Mouse (Mus musculus) liver, postnatal 0 days (tissue): ENCODE results near the gene Chn1. TPM values are rescaled to one million over a fixed set of nuclear protein-coding genes. Genes with fewer than 3 reads are reported as not detected.

Source experiments
- ATAC-seq: fragments of 200-750 bp; cut with Nextera tagmentation; 2 replicates; pipeline ENCODE4 v1.8.0; 2017; ENCODE audit warnings: mild to moderate bottlenecking, moderate library complexity
- DNase-seq: peaks from one replicate; pipeline ENCODE4 v3.0.0-alpha.2; 2016
- H3K27ac ChIP-seq: fragments of 300-500 bp; sonication (generic); 2 replicates; pipeline ENCODE4 v1.5.1; 2014; ENCODE audit warnings: antibody characterized with exemption, moderate library complexity, mild to moderate bottlenecking, low read depth
- H3K27me3 ChIP-seq: fragments of 300-500 bp; sonication (generic); 2 replicates; pipeline ENCODE4 v1.6.1; 2014; ENCODE audit warnings: low read length, control low read depth, mixed read lengths; ENCODE audit not compliant: insufficient read depth
- H3K36me3 ChIP-seq: fragments of 300-500 bp; sonication (generic); replicated peaks from 2 replicates; pipeline ENCODE4 v1.6.1; 2014; ENCODE audit warnings: mild to moderate bottlenecking, control low read depth, low read length, moderate library complexity, mixed read lengths; ENCODE audit not compliant: insufficient read depth
- H3K4me1 ChIP-seq: fragments of 300-500 bp; sonication (generic); 2 replicates; pipeline ENCODE4 v1.6.1; 2014; ENCODE audit warnings: antibody characterized with exemption, mild to moderate bottlenecking, control low read depth; ENCODE audit not compliant: insufficient read depth
- H3K4me2 ChIP-seq: fragments of 300-500 bp; sonication (generic); 2 replicates; pipeline ENCODE4 v1.6.1; 2014; ENCODE audit warnings: low read depth, mild to moderate bottlenecking, low read length, moderate library complexity, mixed read lengths
- H3K4me3 ChIP-seq: fragments of 300-500 bp; sonication (generic); 2 replicates; pipeline ENCODE4 v1.5.1; 2014; ENCODE audit warnings: low read depth, low read length
- H3K9ac ChIP-seq: fragments of 300-500 bp; sonication (generic); replicated peaks from 2 replicates; pipeline ENCODE4 v1.6.1; 2014; ENCODE audit warnings: mild to moderate bottlenecking, moderate library complexity
- H3K9me3 ChIP-seq: fragments of 300-500 bp; sonication (generic); 2 replicates; pipeline ENCODE4 v1.6.1; 2016; ENCODE audit warnings: mild to moderate bottlenecking, control low read depth, low read length, mixed read lengths
- CTCF ChIP-seq: sonication (generic); IDR thresholded peaks from 2 replicates; pipeline ENCODE4 v1.5.1; 2016; ENCODE audit warnings: antibody characterized with exemption, low read depth
- EP300 ChIP-seq: IDR thresholded peaks from 2 replicates; pipeline ENCODE4 v1.6.1; 2016; ENCODE audit warnings: antibody characterized with exemption, low read depth, mild to moderate bottlenecking
- WGBS: fragments of 180-500 bp; shearing (Covaris S2); extraction: QIAGEN DNeasy Blood & Tissue Kit; methylation state at CpG from one replicate; pipeline ENCODE4 v1.1.7; 2014; ENCODE audit not compliant: insufficient replicate concordance; 5-methylcytosine and 5-hydroxymethylcytosine counted together
- polyA plus RNA-seq: library from polyadenylated mRNA; unstranded; fragments of >200 nt; fragmentation: Nextera tagmentation; extraction: Ambion mirVana; gene quantifications from 2 replicates; pipeline ENCODE4 v1.2.1, GENCODE M21; 2015

The Chn1 gene
- polyA plus RNA-seq, 1 experiment from 2014 or later: 0.26 TPM

- no peaks in the 10 kb centered on the region for H3K4me1 ChIP-seq
- TF ChIP-seq EP300: no peak
- TF ChIP-seq CTCF: peak; percentile 47
Measured at GRCm38 (mm10) chr2:73791846-73792630, 16.9 kb upstream of the Chn1 start.

GRCm38 (mm10) chr2:73790332-73790731 is 15.2 kb upstream of the Chn1 start:
- WGBS: 68% methylated on average over 2 of the region's 2 CpGs
- no peaks in the 10 kb centered on the region for H3K4me1 ChIP-seq
- H3K36me3 ChIP-seq: no peaks in the 10 kb centered on the region
- no peak overlapping the region for H3K4me3 ChIP-seq
- H3K9me3 ChIP-seq: no peaks in the 10 kb centered on the region
- TF ChIP-seq EP300 (no peak), CTCF (no peak)
- no peaks in the 10 kb centered on the region for H3K27me3 ChIP-seq
- DNase-seq: no peak
- no peak for ATAC-seq
- H3K9ac ChIP-seq: no peak overlapping the region
- no peak overlapping the region for H3K27ac ChIP-seq
- no peak overlapping the region for H3K4me2 ChIP-seq

More at GRCm38 (mm10) chr2:73791846-73792630, 16.9 kb upstream of the Chn1 start:
- no peak overlapping the region for H3K4me2 ChIP-seq
- H3K27ac ChIP-seq: no peak overlapping the region
- no peak for ATAC-seq
- H3K9me3 ChIP-seq: no peaks in the 10 kb centered on the region
- DNase-seq: no peak
- no peak overlapping the region for H3K4me3 ChIP-seq
- H3K27me3 ChIP-seq: no peaks in the 10 kb centered on the region
- no peak overlapping the region for H3K9ac ChIP-seq
- H3K36me3 ChIP-seq: no peaks in the 10 kb centered on the region
- 50% methylated on average over 19 of the region's 19 CpGs for WGBS

GRCm38 (mm10) chr2:73788395-73788794 is 13.2 kb upstream of the Chn1 start:
- Histone ChIP-seq H3K9me3 (no peaks in the 10 kb centered on the region), H3K36me3 (no peaks in the 10 kb centered on the region), H3K4me3 (no peak overlapping the region), H3K4me1 (no peaks in the 10 kb centered on the region), H3K27ac (no peak overlapping the region), H3K9ac (no peak overlapping the region), H3K4me2 (no peak overlapping the region), H3K27me3 (no peaks in the 10 kb centered on the region)
- DNase-seq: no peak
- WGBS: 61% methylated on average over 6 of the region's 6 CpGs
- ATAC-seq: no peak
- TF ChIP-seq CTCF: no peak
- TF ChIP-seq EP300: no peak

- Histone ChIP-seq H3K4me1 (no peaks in the 10 kb centered on the region), H3K36me3 (no peaks in the 10 kb centered on the region), H3K27me3 (peaks cover 19% of the 10 kb centered on the region), H3K27ac (no peak overlapping the region), H3K9ac (no peak overlapping the region), H3K9me3 (no peaks in the 10 kb centered on the region), H3K4me2 (no peak overlapping the region), H3K4me3 (no peak overlapping the region)
- no peak for TF ChIP-seq EP300
- TF ChIP-seq CTCF: no peak
- ATAC-seq (no peak), DNase-seq (no peak)
- WGBS: 27% methylated on average over 9 of the region's 9 CpGs
Measured at GRCm38 (mm10) chr2:73782371-73782905, 7.3 kb upstream of the Chn1 start.

GRCm38 (mm10) chr2:73780321-73781010 is 5.3 kb upstream of the Chn1 start:
- DNase-seq (no peak), ATAC-seq (no peak)
- peaks cover 1% of the 10 kb centered on the region for H3K4me1 ChIP-seq
- H3K9ac ChIP-seq: no peak overlapping the region
- no peak overlapping the region for H3K27ac ChIP-seq
- no peak for TF ChIP-seq EP300
- TF ChIP-seq CTCF: no peak
- no peaks in the 10 kb centered on the region for H3K9me3 ChIP-seq
- no peaks in the 10 kb centered on the region for H3K36me3 ChIP-seq
- peaks cover 37% of the 10 kb centered on the region for H3K27me3 ChIP-seq
- H3K4me3 ChIP-seq: no peak overlapping the region
- WGBS: 80% methylated on average over 14 of the region's 14 CpGs
- no peak overlapping the region for H3K4me2 ChIP-seq

GRCm38 (mm10) chr2:73779796-73780195 is 4.7 kb upstream of the Chn1 start:
- H3K4me1 ChIP-seq: peaks cover 4% of the 10 kb centered on the region
- H3K9me3 ChIP-seq: no peaks in the 10 kb centered on the region
- no peak overlapping the region for H3K4me2 ChIP-seq
- no peak for ATAC-seq
- TF ChIP-seq CTCF: no peak
- no peak for TF ChIP-seq EP300
- no peak overlapping the region for H3K27ac ChIP-seq
- H3K36me3 ChIP-seq: no peaks in the 10 kb centered on the region
- peaks cover 40% of the 10 kb centered on the region for H3K27me3 ChIP-seq
- WGBS: 66% methylated on average over 7 of the region's 7 CpGs
- no peak overlapping the region for H3K9ac ChIP-seq
- no peak for DNase-seq
- no peak overlapping the region for H3K4me3 ChIP-seq
